Comparison of ENCODE assay signal across 27 mouse cellular contexts in the genomic region with DNA sequence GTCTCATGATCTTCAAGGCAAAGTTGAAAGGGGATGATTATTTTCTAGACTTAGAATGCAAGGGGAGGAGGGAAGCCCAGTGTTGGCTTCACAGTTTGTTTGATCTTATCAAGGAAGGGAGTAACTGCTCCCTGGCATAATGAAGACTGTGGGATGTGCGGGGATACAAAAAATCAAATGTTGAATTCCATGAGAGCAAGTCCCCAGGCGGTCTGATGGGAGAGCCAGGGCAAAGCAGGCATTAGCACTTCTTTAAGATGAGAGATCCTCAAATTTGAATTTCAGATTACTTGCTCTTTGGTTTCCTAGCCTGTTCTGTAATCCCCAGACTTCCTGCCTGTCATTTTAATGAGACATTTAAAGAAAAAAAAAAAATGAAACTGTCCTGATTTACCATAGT.
DNase-seq lines count a peak whose midpoint lies in the region; ATAC-seq and TF ChIP-seq lines count a peak whose summit lies in the region.
"Had no signal": no experiment of that assay in that cellular context is flagged by ENCODE, and none has a peak within 500 bp of the region (broad histone marks: within the 10 kb centered on the region; RNA-seq: fewer than 3 reads in every experiment).

No protein-coding gene starts in this region.

- H3K27me3 ChIP-seq in forebrain, postnatal 0 days (ENCODE audit: insufficient read depth, low read length) = no peaks in the 10 kb centered on the region
- H3K27me3 ChIP-seq in forebrain, embryonic 16.5 days (replicated peaks; ENCODE audit: control insufficient read depth, insufficient read depth, low read length) = no peaks in the 10 kb centered on the region
- no peaks in the 10 kb centered on the region for H3K27me3 ChIP-seq in midbrain, embryonic 15.5 days (replicated peaks)
- no peaks in the 10 kb centered on the region for H3K27me3 ChIP-seq in intestine, postnatal 0 days (replicated peaks; ENCODE audit: control insufficient read depth, insufficient read depth, low read length)
- no peaks in the 10 kb centered on the region for H3K27me3 ChIP-seq in cerebellum, adult 2 months (ENCODE audit: control insufficient read depth, insufficient read depth, low read length)
- H3K27me3 ChIP-seq: embryonic facial prominence, embryonic 13.5 days; heart, embryonic 13.5 days had no signal

- DNase-seq in forebrain, postnatal 0 days = peak; percentile 1
- DNase-seq in ZHBTc4 (ENCODE audit: low read depth, low spot score) = peak; percentile 1
- peak; percentile 78 for DNase-seq in brain, embryonic 14.5 days (ENCODE audit: low read depth)
- no peak for DNase-seq in cerebellum, adult 2 months
- DNase-seq: adrenal gland, postnatal 10 days; adrenal gland, postnatal 36 days; cerebellum, adult 11 months; cerebellum, adult 8-10 months; cerebellum, postnatal 10 days; cerebellum, postnatal 36 days; embryo, embryonic 11 days; gastrocnemius, postnatal 25 days; heart, adult 18-20 months; heart, postnatal 14 days; heart, postnatal 4 days; kidney, adult 11 months had no signal

- 29% methylated on average over 2 of the region's 2 CpGs for WGBS in forebrain, postnatal 0 days
- 36% methylated on average over 2 of the region's 2 CpGs for WGBS in forebrain, embryonic 16.5 days
- WGBS in midbrain, embryonic 15.5 days = 15% methylated on average over 2 of the region's 2 CpGs
- 39% methylated on average over 2 of the region's 2 CpGs for WGBS in intestine, postnatal 0 days
- WGBS in cerebellum, adult 2 months = 26% methylated on average over 2 of the region's 2 CpGs

- no peaks in the 10 kb centered on the region for H3K4me1 ChIP-seq in forebrain, postnatal 0 days (ENCODE audit: insufficient read depth)
- no peaks in the 10 kb centered on the region for H3K4me1 ChIP-seq in forebrain, embryonic 16.5 days (replicated peaks; ENCODE audit: control insufficient read depth, insufficient read depth, low read length)
- H3K4me1 ChIP-seq in midbrain, embryonic 15.5 days = 0 out of 2 replicates have a peak, but pooled peaks cover 3% of the 10 kb centered on the region
- no peaks in the 10 kb centered on the region for H3K4me1 ChIP-seq in intestine, postnatal 0 days (replicated peaks; ENCODE audit: control insufficient read depth, insufficient read depth, low read length)
- no peaks in the 10 kb centered on the region for H3K4me1 ChIP-seq in cerebellum, adult 2 months (ENCODE audit: control insufficient read depth, insufficient read depth, low read length)
- H3K4me1 ChIP-seq: embryonic facial prominence, embryonic 10.5 days; embryonic facial prominence, embryonic 13.5 days; heart, embryonic 10.5 days; heart, embryonic 13.5 days had no signal

- no peak overlapping the region for H3K27ac ChIP-seq in forebrain, postnatal 0 days (ENCODE audit: low read depth, low read length)
- H3K27ac ChIP-seq in forebrain, embryonic 16.5 days (ENCODE audit: low read length) = no peak overlapping the region
- no peak overlapping the region for H3K27ac ChIP-seq in midbrain, embryonic 15.5 days
- H3K27ac ChIP-seq in intestine, postnatal 0 days (ENCODE audit: low read depth, low read length) = no peak overlapping the region
- H3K27ac ChIP-seq in cerebellum, adult 2 months (ENCODE audit: insufficient read depth, low read length) = no peak overlapping the region
- H3K27ac ChIP-seq: embryonic facial prominence, embryonic 10.5 days; embryonic facial prominence, embryonic 13.5 days; heart, embryonic 10.5 days; heart, embryonic 13.5 days; hindbrain, embryonic 14.5 days; hindbrain, postnatal 0 days had no signal

- H3K4me2 ChIP-seq in forebrain, postnatal 0 days (ENCODE audit: low read depth) = no peak overlapping the region
- no peak overlapping the region for H3K4me2 ChIP-seq in forebrain, embryonic 16.5 days (ENCODE audit: low read length)
- H3K4me2 ChIP-seq in midbrain, embryonic 15.5 days = no peak overlapping the region
- no peak overlapping the region for H3K4me2 ChIP-seq in intestine, postnatal 0 days (replicated peaks; ENCODE audit: low read depth)
- H3K4me2 ChIP-seq: embryonic facial prominence, embryonic 13.5 days; heart, embryonic 13.5 days; hindbrain, embryonic 14.5 days had no signal

- H3K4me3 ChIP-seq in forebrain, postnatal 0 days (ENCODE audit: low read depth, low read length) = no peak overlapping the region
- H3K4me3 ChIP-seq in forebrain, embryonic 16.5 days (replicated peaks; ENCODE audit: low read length) = no peak overlapping the region
- no peak overlapping the region for H3K4me3 ChIP-seq in midbrain, embryonic 15.5 days
- no peak overlapping the region for H3K4me3 ChIP-seq in intestine, postnatal 0 days (ENCODE audit: low read depth, low read length)
- no peak overlapping the region for H3K4me3 ChIP-seq in cerebellum, adult 2 months (replicated peaks; ENCODE audit: insufficient read depth, low read depth, low read length)
- H3K4me3 ChIP-seq: embryonic facial prominence, embryonic 10.5 days; embryonic facial prominence, embryonic 13.5 days; erythroblast, embryonic 14.5 days; heart, embryonic 10.5 days; heart, embryonic 13.5 days had no signal

- ATAC-seq in forebrain, postnatal 0 days = no peak
- no peak for ATAC-seq in forebrain, embryonic 16.5 days
- peak; percentile 90 for ATAC-seq in midbrain, embryonic 15.5 days (replicated peaks)
- no peak for ATAC-seq in intestine, postnatal 0 days
- ATAC-seq: CD4-positive, CD25-positive, alpha-beta regulatory T cell, adult 4 months; hindbrain, postnatal 0 days had no signal

- no peaks in the 10 kb centered on the region for H3K9me3 ChIP-seq in forebrain, postnatal 0 days (ENCODE audit: low read length)
- no peaks in the 10 kb centered on the region for H3K9me3 ChIP-seq in forebrain, embryonic 16.5 days (ENCODE audit: control insufficient read depth, low read length)
- H3K9me3 ChIP-seq in midbrain, embryonic 15.5 days = no peaks in the 10 kb centered on the region
- no peaks in the 10 kb centered on the region for H3K9me3 ChIP-seq in intestine, postnatal 0 days (ENCODE audit: control insufficient read depth)
- H3K9me3 ChIP-seq: embryonic facial prominence, embryonic 10.5 days; embryonic facial prominence, embryonic 13.5 days; heart, embryonic 10.5 days; heart, embryonic 13.5 days had no signal

- H3K9ac ChIP-seq in forebrain, postnatal 0 days = no peak overlapping the region
- no peak overlapping the region for H3K9ac ChIP-seq in forebrain, embryonic 16.5 days (replicated peaks; ENCODE audit: low read depth, low read length)
- H3K9ac ChIP-seq in midbrain, embryonic 15.5 days = no peak overlapping the region
- H3K9ac ChIP-seq in intestine, postnatal 0 days (ENCODE audit: low read depth, low read length) = no peak overlapping the region
- H3K9ac ChIP-seq: embryonic facial prominence, embryonic 13.5 days; heart, embryonic 13.5 days; hindbrain, embryonic 14.5 days had no signal

- H3K36me3 ChIP-seq in forebrain, postnatal 0 days (ENCODE audit: insufficient read depth) = no peaks in the 10 kb centered on the region
- H3K36me3 ChIP-seq in forebrain, embryonic 16.5 days (ENCODE audit: control insufficient read depth, insufficient read depth) = no peaks in the 10 kb centered on the region
- no peaks in the 10 kb centered on the region for H3K36me3 ChIP-seq in midbrain, embryonic 15.5 days (replicated peaks)
- no peaks in the 10 kb centered on the region for H3K36me3 ChIP-seq in intestine, postnatal 0 days (ENCODE audit: control insufficient read depth, insufficient read depth)
- H3K36me3 ChIP-seq: embryonic facial prominence, embryonic 10.5 days; embryonic facial prominence, embryonic 13.5 days; heart, embryonic 10.5 days; heart, embryonic 13.5 days had no signal

- TF ChIP-seq CTCF in forebrain, postnatal 0 days (IDR thresholded peaks at IDR 0.05; ENCODE audit: low read depth) = no peak
- no peak for TF ChIP-seq CTCF in brain, embryonic 14.5 days (IDR thresholded peaks at IDR 0.05; ENCODE audit: borderline replicate concordance, extremely low read depth, insufficient read depth, insufficient read length)
- TF ChIP-seq CTCF in intestine, postnatal 0 days (IDR thresholded peaks at IDR 0.05; ENCODE audit: low read depth) = no peak
- TF ChIP-seq CTCF in cerebellum, adult 2 months (IDR thresholded peaks at IDR 0.05; ENCODE audit: borderline replicate concordance, insufficient read depth, low read depth, low read length) = no peak

- no peak for TF ChIP-seq POLR2A in brain, embryonic 14.5 days (IDR thresholded peaks at IDR 0.05; ENCODE audit: borderline replicate concordance, extremely low read depth, insufficient read depth, insufficient read length, poor library complexity, severe bottlenecking)
- no peak for TF ChIP-seq POLR2A in cerebellum, adult 2 months (IDR thresholded peaks at IDR 0.05; ENCODE audit: borderline replicate concordance, insufficient read depth, low read length)

Comparison
In these comparisons a context has a peak if more than half of its experiments do, and no peak if none do; other contexts are left out.
1. DNase-seq: peak in forebrain, postnatal 0 days (single experiment), ZHBTc4 (single experiment) and brain, embryonic 14.5 days (single experiment); none in cerebellum, adult 2 months (0 of 2).